Mouse (Mus musculus) liver, embryonic 15.5 days (tissue): ENCODE results near the gene Dppa2. TPM values are rescaled to one million over a fixed set of nuclear protein-coding genes. Genes with fewer than 3 reads are reported as not detected.
"Not testable (repeated sequence)": the region's sequence is repeated elsewhere in the genome, so short reads cannot be mapped to it uniquely, and the experiment has no call there.

ENCODE experiments used
- ATAC-seq: fragments of 200-750 bp; cut with Nextera tagmentation; 2 replicates; pipeline ENCODE4 v1.8.0; 2017; ENCODE audit warnings: moderate number of reproducible peaks, mild to moderate bottlenecking, moderate library complexity; ENCODE audit not compliant: insufficient read depth
- H3K27ac ChIP-seq: fragments of 300-500 bp; sonication (generic); replicated peaks from 2 replicates; pipeline ENCODE4 v1.5.1; 2015; ENCODE audit warnings: mild to moderate bottlenecking, inconsistent platforms
- H3K27me3 ChIP-seq: fragments of 300-500 bp; sonication (generic); 2 replicates; pipeline ENCODE4 v1.6.1; 2015; ENCODE audit warnings: mild to moderate bottlenecking, inconsistent platforms
- H3K36me3 ChIP-seq: fragments of 300-500 bp; sonication (generic); replicated peaks from 2 replicates; pipeline ENCODE4 v1.6.1; 2015; ENCODE audit warnings: moderate library complexity, mild to moderate bottlenecking, inconsistent platforms
- H3K4me1 ChIP-seq: fragments of 300-500 bp; sonication (generic); replicated peaks from 2 replicates; pipeline ENCODE4 v1.6.1; 2015; ENCODE audit warnings: inconsistent platforms
- H3K4me2 ChIP-seq: fragments of 300-500 bp; sonication (generic); 2 replicates; pipeline ENCODE4 v1.6.1; 2015; ENCODE audit warnings: moderate library complexity, mild to moderate bottlenecking, inconsistent platforms
- H3K4me3 ChIP-seq: fragments of 300-500 bp; sonication (generic); replicated peaks from 2 replicates; pipeline ENCODE4 v1.5.1; 2015; ENCODE audit warnings: mild to moderate bottlenecking, inconsistent platforms
- H3K9ac ChIP-seq: fragments of 300-500 bp; sonication (generic); 2 replicates; pipeline ENCODE4 v1.6.1; 2015; ENCODE audit warnings: moderate library complexity, mild to moderate bottlenecking, inconsistent platforms
- H3K9me3 ChIP-seq: fragments of 300-500 bp; sonication (generic); replicated peaks from 2 replicates; pipeline ENCODE4 v1.6.1; 2016; ENCODE audit warnings: inconsistent platforms
- WGBS: fragments of 180-500 bp; shearing (Covaris S2); methylation state at CpG from one replicate; pipeline ENCODE4 v1.1.7; 2015; ENCODE audit warnings: mixed read lengths; ENCODE audit not compliant: insufficient replicate concordance; 5-methylcytosine and 5-hydroxymethylcytosine counted together
- polyA plus RNA-seq: library from polyadenylated mRNA; unstranded; fragments of >200 nt; fragmentation: Nextera tagmentation; extraction: Ambion mirVana; gene quantifications from 2 replicates; pipeline ENCODE4 v1.2.1, GENCODE M21; 2015

The Dppa2 gene
- polyA plus RNA-seq, 1 experiment from 2014 or later = not detected

DNA sequence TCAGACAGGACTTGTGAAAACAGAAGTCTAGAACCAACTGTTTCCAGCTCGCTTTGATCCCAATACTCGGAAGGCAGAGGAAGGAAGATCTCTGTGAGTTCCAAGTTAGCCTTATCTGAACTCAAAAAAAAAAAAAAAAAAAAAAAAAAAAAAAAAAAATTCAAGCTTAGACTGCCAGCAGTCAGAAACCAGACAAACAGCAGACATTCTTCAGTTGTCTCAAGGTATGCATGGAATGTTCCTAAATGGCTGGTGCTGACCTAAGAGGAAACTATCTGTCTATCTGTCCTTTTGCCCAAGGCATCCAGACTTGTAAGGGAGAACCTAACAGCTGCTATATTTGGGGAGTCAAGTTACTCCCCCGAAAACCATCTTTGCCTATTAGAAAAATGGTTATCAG is 275 bp downstream of the Dppa2 start:
- Histone ChIP-seq H3K9ac (no peak overlapping the region), H3K4me2 (no peak overlapping the region), H3K27ac (no peak overlapping the region), H3K27me3 (no peaks in the 10 kb centered on the region), H3K9me3 (no peaks in the 10 kb centered on the region), H3K36me3 (no peaks in the 10 kb centered on the region), H3K4me3 (no peak overlapping the region), H3K4me1 (no peaks in the 10 kb centered on the region)
- WGBS = 51% methylated on average over 3 of the region's 3 CpGs
- ATAC-seq = no peak

GRCm38 (mm10) chr16:48308916-48309315 is 5.2 kb downstream of the Dppa2 start:
- H3K27ac ChIP-seq, H3K36me3 ChIP-seq, H3K27me3 ChIP-seq, ATAC-seq, H3K4me1 ChIP-seq, H3K9ac ChIP-seq, H3K4me2 ChIP-seq, H3K4me3 ChIP-seq, H3K9me3 ChIP-seq: not testable (repeated sequence)
- 73% methylated on average over 10 of the region's 10 CpGs for WGBS

GRCm38 (mm10) chr16:48309912-48310630 is 6.4 kb downstream of the Dppa2 start:
- H3K27me3 ChIP-seq = no peaks in the 10 kb centered on the region
- no peak overlapping the region for H3K4me3 ChIP-seq
- 64% methylated on average over 12 of the region's 12 CpGs for WGBS
- H3K9me3 ChIP-seq = no peaks in the 10 kb centered on the region
- no peaks in the 10 kb centered on the region for H3K36me3 ChIP-seq
- no peak overlapping the region for H3K27ac ChIP-seq
- H3K4me2 ChIP-seq = no peak overlapping the region
- ATAC-seq = no peak
- no peaks in the 10 kb centered on the region for H3K4me1 ChIP-seq
- no peak overlapping the region for H3K9ac ChIP-seq

DNA sequence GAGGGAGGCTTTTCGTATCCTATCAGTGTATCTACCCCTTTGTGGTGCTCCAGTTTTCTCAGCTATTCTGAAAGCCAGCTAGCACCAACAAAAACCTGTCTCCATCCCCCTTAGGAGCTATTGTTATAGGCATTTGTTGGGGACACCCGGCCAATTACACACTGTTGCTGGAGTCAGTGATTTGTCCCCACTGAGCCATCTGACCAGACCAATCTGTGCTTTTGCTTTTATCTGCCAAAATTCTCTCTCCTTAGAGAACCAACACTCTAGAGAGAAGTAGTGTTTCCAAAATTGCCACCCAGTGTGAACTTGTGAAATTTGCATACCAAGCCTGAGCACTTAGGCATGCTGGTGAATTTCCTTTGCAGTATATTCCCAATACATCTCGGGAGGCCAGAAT is 11.6 kb downstream of the Dppa2 start:
- Histone ChIP-seq H3K4me3 (no peak overlapping the region), H3K4me2 (no peak overlapping the region), H3K4me1 (no peaks in the 10 kb centered on the region), H3K36me3 (no peaks in the 10 kb centered on the region), H3K27me3 (no peaks in the 10 kb centered on the region), H3K9me3 (no peaks in the 10 kb centered on the region), H3K27ac (no peak overlapping the region), H3K9ac (no peak overlapping the region)
- ATAC-seq = no peak
- WGBS = 64% methylated on average over 3 of the region's 3 CpGs

GRCm38 (mm10) chr16:48320781-48321180 is 17.1 kb downstream of the Dppa2 start:
- Histone ChIP-seq H3K4me1 (no peaks in the 10 kb centered on the region), H3K4me3 (no peak overlapping the region), H3K9ac (no peak overlapping the region), H3K36me3 (no peaks in the 10 kb centered on the region), H3K4me2 (no peak overlapping the region), H3K27ac (no peak overlapping the region), H3K27me3 (no peaks in the 10 kb centered on the region), H3K9me3 (no peaks in the 10 kb centered on the region)
- no peak for ATAC-seq
- WGBS = 77% methylated on average over 6 of the region's 6 CpGs

GRCm38 (mm10) chr16:48323133-48323532 is 19.4 kb downstream of the Dppa2 start:
- no peak overlapping the region for H3K27ac ChIP-seq
- H3K36me3 ChIP-seq = no peaks in the 10 kb centered on the region
- no peak overlapping the region for H3K9ac ChIP-seq
- no peak overlapping the region for H3K4me3 ChIP-seq
- no peaks in the 10 kb centered on the region for H3K27me3 ChIP-seq
- no peak for ATAC-seq
- no peaks in the 10 kb centered on the region for H3K9me3 ChIP-seq
- no peak overlapping the region for H3K4me2 ChIP-seq
- no peaks in the 10 kb centered on the region for H3K4me1 ChIP-seq
- WGBS = 50% methylated on average over 6 of the region's 6 CpGs

DNA sequence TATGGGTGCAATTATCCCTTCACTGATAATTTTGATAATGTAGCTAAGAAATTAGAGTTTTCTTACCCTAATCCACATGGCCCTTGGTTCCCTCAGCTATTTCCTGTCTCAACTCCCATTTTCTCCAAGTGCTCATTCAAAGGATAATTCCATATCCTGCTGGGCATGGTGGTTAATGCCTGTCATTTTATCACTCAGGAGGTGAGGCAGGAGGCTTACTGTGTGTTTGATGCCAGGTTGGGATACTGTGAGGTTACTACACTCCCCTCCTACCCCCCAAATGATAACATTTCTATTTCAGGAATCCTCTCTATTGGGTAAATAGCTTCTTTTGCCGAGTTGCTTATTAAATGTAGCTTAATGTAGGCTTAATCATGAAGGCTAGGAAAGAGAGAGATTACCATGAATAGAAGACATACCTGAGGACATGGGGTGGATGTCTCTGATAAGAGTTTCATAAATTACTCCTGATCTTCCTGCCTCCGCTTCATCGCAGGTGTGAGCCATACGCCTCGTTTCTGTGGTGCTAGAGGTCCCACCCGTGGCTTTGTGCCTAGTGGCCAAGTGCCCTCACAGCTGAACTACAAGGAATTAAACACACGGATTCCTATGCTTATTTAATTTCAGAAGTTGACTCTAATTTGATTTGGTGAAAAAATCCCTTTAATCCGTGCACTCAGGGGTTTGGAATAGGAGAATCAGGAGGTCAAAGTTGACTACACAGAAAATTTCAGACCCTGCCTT is 20.1 kb downstream of the Dppa2 start:
- no peak for ATAC-seq
- 63% methylated on average over 8 of the region's 8 CpGs for WGBS
- Histone ChIP-seq H3K4me3 (no peak overlapping the region), H3K36me3 (no peaks in the 10 kb centered on the region), H3K4me2 (no peak overlapping the region), H3K27ac (no peak overlapping the region), H3K9me3 (no peaks in the 10 kb centered on the region), H3K4me1 (no peaks in the 10 kb centered on the region), H3K27me3 (no peaks in the 10 kb centered on the region), H3K9ac (no peak overlapping the region)

DNA sequence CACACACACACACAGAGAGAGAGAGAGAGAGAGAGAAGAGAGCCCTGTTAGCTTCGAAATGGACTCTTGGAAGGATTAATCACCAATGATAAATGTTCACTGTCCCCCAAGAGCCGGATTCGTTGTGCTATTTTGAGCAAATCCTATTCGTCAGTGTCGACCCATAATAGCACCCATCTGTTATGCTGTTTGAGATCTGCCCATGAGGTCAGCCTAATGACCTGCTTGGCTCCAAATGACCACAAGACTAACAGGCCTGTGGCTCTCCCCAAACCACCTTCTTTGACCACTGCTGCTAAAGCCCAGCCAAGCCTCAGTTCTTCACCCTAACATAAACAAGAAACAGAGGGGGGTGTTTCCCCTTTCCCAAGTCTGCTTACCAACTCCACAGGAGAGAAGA is 23.2 kb downstream of the Dppa2 start:
- Histone ChIP-seq H3K27ac (no peak overlapping the region), H3K36me3 (no peaks in the 10 kb centered on the region), H3K9me3 (no peaks in the 10 kb centered on the region), H3K4me1 (no peaks in the 10 kb centered on the region), H3K4me2 (no peak overlapping the region), H3K9ac (no peak overlapping the region), H3K27me3 (no peaks in the 10 kb centered on the region), H3K4me3 (no peak overlapping the region)
- 38% methylated on average over 5 of the region's 5 CpGs for WGBS
- no peak for ATAC-seq

DNA sequence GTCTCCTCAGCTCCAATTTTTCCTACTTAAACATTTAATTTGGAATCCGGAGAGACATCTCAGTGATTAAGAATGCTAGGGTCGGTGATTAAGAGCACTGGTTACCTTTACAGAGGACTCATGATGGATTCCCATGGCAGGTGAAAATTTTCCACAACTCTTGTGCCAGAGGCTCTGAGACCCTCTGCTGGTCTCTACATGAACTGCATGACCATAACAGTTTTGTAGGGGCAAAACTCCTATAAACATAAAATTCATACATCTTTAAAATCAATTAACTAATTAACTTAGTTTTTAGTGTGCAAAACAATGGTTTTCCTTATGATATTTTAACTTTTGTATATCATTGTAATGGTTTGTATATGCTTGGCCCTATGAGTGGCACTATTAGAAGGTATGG is 24.7 kb downstream of the Dppa2 start:
- 64% methylated on average over 2 of the region's 2 CpGs for WGBS
- H3K27ac ChIP-seq = no peak overlapping the region
- H3K27me3 ChIP-seq = no peaks in the 10 kb centered on the region
- no peak overlapping the region for H3K9ac ChIP-seq
- no peaks in the 10 kb centered on the region for H3K9me3 ChIP-seq
- H3K36me3 ChIP-seq = no peaks in the 10 kb centered on the region
- H3K4me1 ChIP-seq = no peaks in the 10 kb centered on the region
- no peak overlapping the region for H3K4me3 ChIP-seq
- ATAC-seq = no peak
- H3K4me2 ChIP-seq = no peak overlapping the region

DNA sequence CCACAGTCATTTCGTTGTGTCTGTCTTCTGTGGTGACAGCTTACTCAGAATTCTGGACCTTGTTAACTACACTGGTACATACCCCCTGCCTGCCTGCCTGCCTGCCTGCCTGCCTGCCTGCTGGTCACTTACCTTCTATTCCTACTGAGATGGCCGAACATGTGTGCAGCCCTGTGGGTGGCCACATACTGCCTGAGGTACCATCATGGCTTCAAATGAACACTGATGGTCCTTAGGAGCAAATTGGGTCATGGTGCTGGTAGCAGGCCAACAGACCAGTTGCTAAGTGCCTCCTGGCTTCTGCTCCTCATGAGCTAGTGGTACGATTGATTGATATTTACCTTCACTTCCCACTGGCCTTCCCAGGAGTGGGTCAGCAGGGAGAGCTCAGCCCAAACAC is 28.1 kb downstream of the Dppa2 start:
- 64% methylated on average over 3 of the region's 3 CpGs for whole genome bisulfite sequencing
- Histone ChIP-seq H3K4me1 (no peaks in the 10 kb centered on the region), H3K36me3 (no peaks in the 10 kb centered on the region), H3K27ac (no peak overlapping the region), H3K9me3 (no peaks in the 10 kb centered on the region), H3K4me2 (no peak overlapping the region), H3K27me3 (no peaks in the 10 kb centered on the region), H3K9ac (no peak overlapping the region), H3K4me3 (no peak overlapping the region)
- no peak for ATAC-seq

DNA sequence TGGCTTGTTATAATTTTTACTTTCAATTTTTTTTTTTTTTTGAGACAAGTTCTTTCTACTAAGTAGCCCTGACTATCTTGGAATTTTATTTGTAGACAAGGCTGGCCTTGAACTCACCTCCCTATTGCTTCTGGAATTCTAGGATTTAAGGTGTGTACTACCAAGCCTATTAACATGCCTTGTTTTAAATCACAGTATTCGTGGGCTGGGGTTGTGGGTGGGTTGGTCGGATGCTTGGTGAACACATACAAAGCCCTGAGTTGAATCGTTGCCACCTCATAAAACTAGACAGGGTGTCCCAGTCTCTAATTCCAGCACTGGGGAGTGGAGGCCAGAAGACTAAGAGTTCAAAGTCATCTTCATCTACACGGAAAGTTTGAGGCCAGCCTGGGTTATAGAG is 31.6 kb downstream of the Dppa2 start:
- Histone ChIP-seq H3K4me2 (no peak overlapping the region), H3K36me3 (no peaks in the 10 kb centered on the region), H3K9me3 (no peaks in the 10 kb centered on the region), H3K27ac (no peak overlapping the region), H3K4me1 (no peaks in the 10 kb centered on the region), H3K4me3 (no peak overlapping the region), H3K9ac (no peak overlapping the region), H3K27me3 (no peaks in the 10 kb centered on the region)
- 62% methylated on average over 4 of the region's 4 CpGs for WGBS
- no peak for ATAC-seq

DNA sequence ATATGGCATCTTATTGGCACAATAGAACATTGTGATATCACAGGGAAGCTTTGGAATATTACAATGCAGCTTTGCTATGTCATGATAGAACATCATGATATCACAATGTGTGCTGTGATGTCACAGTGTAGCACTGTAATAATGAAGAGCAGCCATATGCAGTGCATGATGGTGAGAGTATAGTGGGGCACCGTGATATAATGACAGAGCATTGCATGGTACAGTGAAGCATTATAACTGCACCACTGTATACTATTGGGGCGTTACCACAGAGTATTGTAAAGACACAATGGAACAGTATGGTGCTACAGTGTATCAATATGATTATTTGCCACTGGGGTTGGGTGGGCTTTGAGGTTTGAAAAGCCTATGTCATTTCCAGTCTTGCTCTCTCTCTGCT is 40.5 kb downstream of the Dppa2 start:
- H3K4me2 ChIP-seq = no peak overlapping the region
- no peak overlapping the region for H3K9ac ChIP-seq
- no peaks in the 10 kb centered on the region for H3K27me3 ChIP-seq
- no peak for ATAC-seq
- H3K4me3 ChIP-seq = no peak overlapping the region
- H3K9me3 ChIP-seq = no peaks in the 10 kb centered on the region
- WGBS = 63% methylated on average over 2 of the region's 2 CpGs
- no peaks in the 10 kb centered on the region for H3K36me3 ChIP-seq
- H3K27ac ChIP-seq = no peak overlapping the region
- H3K4me1 ChIP-seq = no peaks in the 10 kb centered on the region
